Mouse (Mus musculus) midbrain, postnatal 0 days (tissue): ENCODE data around the gene Peak1. TPM values are rescaled to one million over a fixed set of nuclear protein-coding genes. Genes with fewer than 3 reads are reported as not detected.
"Not testable (repeated sequence)": the region's sequence is repeated elsewhere in the genome, so short reads cannot be mapped to it uniquely, and the experiment has no call there.

Experiments used
- ATAC-seq: fragments of 200-750 bp; cut with Nextera tagmentation; 2 replicates; pipeline ENCODE4 v1.8.0; 2017; ENCODE audit warnings: moderate number of reproducible peaks, mild to moderate bottlenecking, moderate TSS enrichment, moderate library complexity; ENCODE audit not compliant: low FRiP score
- DNase-seq: peaks from one replicate; pipeline ENCODE4 v3.0.0-alpha.2; 2015; ENCODE audit warnings: low spot score
- H3K27ac ChIP-seq: fragments of 300-500 bp; sonication (generic); 2 replicates; pipeline ENCODE4 v1.5.1; 2014; ENCODE audit warnings: low read depth, mild to moderate bottlenecking, low read length, mixed read lengths
- H3K27me3 ChIP-seq: fragments of 300-500 bp; sonication (generic); 2 replicates; pipeline ENCODE4 v1.6.1; 2014; ENCODE audit warnings: low read length, control low read depth, mixed read lengths; ENCODE audit not compliant: insufficient read depth
- H3K36me3 ChIP-seq: fragments of 300-500 bp; sonication (generic); 2 replicates; pipeline ENCODE4 v1.6.1; 2014; ENCODE audit warnings: low read length, control low read depth, mixed read lengths; ENCODE audit not compliant: insufficient read depth
- H3K4me1 ChIP-seq: fragments of 300-500 bp; sonication (generic); 2 replicates; pipeline ENCODE4 v1.6.1; 2014; ENCODE audit warnings: mild to moderate bottlenecking, control low read depth, antibody characterized with exemption, low read length, mixed read lengths; ENCODE audit not compliant: insufficient read depth
- H3K4me2 ChIP-seq: fragments of 300-500 bp; sonication (generic); 2 replicates; pipeline ENCODE4 v1.6.1; 2014; ENCODE audit warnings: low read depth, mild to moderate bottlenecking, low read length, mixed read lengths; ENCODE audit not compliant: poor library complexity, severe bottlenecking
- H3K4me3 ChIP-seq: fragments of 300-500 bp; sonication (generic); 2 replicates; pipeline ENCODE4 v1.5.1; 2014; ENCODE audit warnings: low read depth, mild to moderate bottlenecking, low read length, moderate library complexity
- H3K9ac ChIP-seq: fragments of 300-500 bp; sonication (generic); replicated peaks from 2 replicates; pipeline ENCODE4 v1.6.1; 2014; ENCODE audit warnings: mild to moderate bottlenecking, low read length, moderate library complexity, mixed read lengths; ENCODE audit not compliant: poor library complexity, severe bottlenecking
- H3K9me3 ChIP-seq: fragments of 300-500 bp; sonication (generic); 2 replicates; pipeline ENCODE4 v1.6.1; 2016; ENCODE audit warnings: low read length, control low read depth
- CTCF ChIP-seq: IDR thresholded peaks from 2 replicates; pipeline ENCODE4 v1.5.1; 2016; ENCODE audit warnings: antibody characterized with exemption, mild to moderate bottlenecking
- WGBS: fragments of 180-500 bp; shearing (Covaris S2); extraction: QIAGEN DNeasy Blood & Tissue Kit; methylation state at CpG from one replicate; pipeline ENCODE4 v1.1.7; 2014; 5-methylcytosine and 5-hydroxymethylcytosine counted together
- polyA plus RNA-seq: library from polyadenylated mRNA; unstranded; fragments of >200 nt; fragmentation: Nextera tagmentation; extraction: Ambion mirVana; gene quantifications from 2 replicates; pipeline ENCODE4 v1.2.1, GENCODE M21; 2015
- total RNA-seq: library from RNA; depleted of rRNA; stranded (reverse); fragments of >200 nt; gene quantifications from 2 replicates; pipeline ENCODE4 v1.2.3, GENCODE M21; 2014

The Peak1 gene
- total and polyA plus RNA-seq, 2 experiments from 2014 or later = 2.7 to 5.9 TPM

GRCm38 (mm10) chr9:56233316-56233715, 184.6 kb downstream of the Peak1 start:
- Histone ChIP-seq H3K4me1 (no peaks in the 10 kb centered on the region), H3K27ac (no peak overlapping the region), H3K9me3 (no peaks in the 10 kb centered on the region), H3K36me3 (no peaks in the 10 kb centered on the region), H3K9ac (no peak overlapping the region), H3K4me2 (no peak overlapping the region), H3K4me3 (no peak overlapping the region), H3K27me3 (no peaks in the 10 kb centered on the region)
- TF ChIP-seq CTCF = no peak
- no peak for DNase-seq
- WGBS = 91% methylated on average over 2 of the region's 2 CpGs
- ATAC-seq = no peak

- ATAC-seq = no peak
- no peak for TF ChIP-seq CTCF
- Histone ChIP-seq H3K36me3 (no peaks in the 10 kb centered on the region), H3K4me2 (no peak overlapping the region), H3K4me3 (no peak overlapping the region), H3K27ac (no peak overlapping the region), H3K27me3 (no peaks in the 10 kb centered on the region), H3K4me1 (no peaks in the 10 kb centered on the region), H3K9me3 (no peaks in the 10 kb centered on the region), H3K9ac (no peak overlapping the region)
- DNase-seq = no peak
Measured at GRCm38 (mm10) chr9:56230906-56231305, 187.0 kb downstream of the Peak1 start.

- no peaks in the 10 kb centered on the region for H3K27me3 ChIP-seq
- H3K4me3 ChIP-seq = no peak overlapping the region
- H3K36me3 ChIP-seq = no peaks in the 10 kb centered on the region
- DNase-seq = no peak
- no peak for TF ChIP-seq CTCF
- ATAC-seq = no peak
- no peaks in the 10 kb centered on the region for H3K4me1 ChIP-seq
- no peak overlapping the region for H3K9ac ChIP-seq
- H3K4me2 ChIP-seq = no peak overlapping the region
- no peak overlapping the region for H3K27ac ChIP-seq
- 94% methylated on average over 7 of the region's 7 CpGs for WGBS
- no peaks in the 10 kb centered on the region for H3K9me3 ChIP-seq
Measured at GRCm38 (mm10) chr9:56227626-56228025, 190.2 kb downstream of the Peak1 start.

- ATAC-seq = peak; percentile 100
- Histone ChIP-seq H3K4me3 (peak overlapping the region; percentile 29), H3K4me2 (peak overlapping the region; percentile 33)
- not testable (repeated sequence) for H3K27me3 ChIP-seq, H3K4me1 ChIP-seq, H3K9me3 ChIP-seq, H3K9ac ChIP-seq, H3K27ac ChIP-seq, H3K36me3 ChIP-seq, DNase-seq
- 12% methylated on average over 36 of the region's 45 CpGs for WGBS
Measured at GRCm38 (mm10) chr9:56223429-56224051, 194.3 kb downstream of the Peak1 start.

GRCm38 (mm10) chr9:56218860-56219259, 199.0 kb downstream of the Peak1 start:
- DNase-seq (no peak), ATAC-seq (no peak)
- WGBS = 76% methylated on average over 2 of the region's 2 CpGs
- Histone ChIP-seq H3K4me1 (no peaks in the 10 kb centered on the region), H3K9me3 (no peaks in the 10 kb centered on the region), H3K9ac (no peak overlapping the region), H3K36me3 (no peaks in the 10 kb centered on the region), H3K27ac (no peak overlapping the region), H3K27me3 (no peaks in the 10 kb centered on the region), H3K4me2 (no peak overlapping the region), H3K4me3 (no peak overlapping the region)
- no peak for TF ChIP-seq CTCF

- H3K4me3 ChIP-seq = no peak overlapping the region
- DNase-seq (no peak), ATAC-seq (no peak)
- no peak overlapping the region for H3K9ac ChIP-seq
- 87% methylated on average over 2 of the region's 2 CpGs for WGBS
- H3K36me3 ChIP-seq = no peaks in the 10 kb centered on the region
- H3K27me3 ChIP-seq = no peaks in the 10 kb centered on the region
- no peak overlapping the region for H3K4me2 ChIP-seq
- TF ChIP-seq CTCF = no peak
- no peaks in the 10 kb centered on the region for H3K4me1 ChIP-seq
- no peaks in the 10 kb centered on the region for H3K9me3 ChIP-seq
- no peak overlapping the region for H3K27ac ChIP-seq
Measured at GRCm38 (mm10) chr9:56218043-56218442, 199.8 kb downstream of the Peak1 start.
